Mouse (Mus musculus) heart, postnatal 0 days (tissue): ENCODE data around the gene Actrt3. TPM values are rescaled to one million over a fixed set of nuclear protein-coding genes. Genes with fewer than 3 reads are reported as not detected.

ENCODE experiments used
- ATAC-seq: fragments of 200-750 bp; cut with Nextera tagmentation; 2 replicates; pipeline ENCODE4 v1.8.0; 2017; ENCODE audit warnings: low read depth, moderate number of reproducible peaks, moderate library complexity; ENCODE audit not compliant: insufficient read depth
- DNase-seq: peaks from one replicate; pipeline ENCODE4 v3.0.0-alpha.2; 2016; ENCODE audit warnings: low spot score
- H3K27ac ChIP-seq: fragments of 300-500 bp; sonication (generic); 2 replicates; pipeline ENCODE4 v1.5.1; 2014; ENCODE audit warnings: low read depth, mild to moderate bottlenecking
- H3K27me3 ChIP-seq: fragments of 300-500 bp; sonication (generic); 2 replicates; pipeline ENCODE4 v1.6.1; 2014; ENCODE audit warnings: low read length, mixed read lengths; ENCODE audit not compliant: control insufficient read depth, insufficient read depth
- H3K36me3 ChIP-seq: fragments of 300-500 bp; sonication (generic); replicated peaks from 2 replicates; pipeline ENCODE4 v1.6.1; 2014; ENCODE audit warnings: low read length, mixed read lengths; ENCODE audit not compliant: control insufficient read depth, insufficient read depth
- H3K4me1 ChIP-seq: fragments of 300-500 bp; sonication (generic); 2 replicates; pipeline ENCODE4 v1.6.1; 2014; ENCODE audit warnings: antibody characterized with exemption; ENCODE audit not compliant: control insufficient read depth, insufficient read depth
- H3K4me2 ChIP-seq: fragments of 300-500 bp; sonication (generic); 2 replicates; pipeline ENCODE4 v1.6.1; 2014; ENCODE audit warnings: low read depth, mild to moderate bottlenecking, low read length, moderate library complexity
- H3K4me3 ChIP-seq: fragments of 300-500 bp; sonication (generic); 2 replicates; pipeline ENCODE4 v1.5.1; 2014; ENCODE audit warnings: low read depth, low read length
- H3K9ac ChIP-seq: fragments of 300-500 bp; sonication (generic); replicated peaks from 2 replicates; pipeline ENCODE4 v1.6.1; 2014; ENCODE audit warnings: low read depth, low read length, mixed read lengths
- H3K9me3 ChIP-seq: fragments of 300-500 bp; sonication (generic); replicated peaks from 2 replicates; pipeline ENCODE4 v1.6.1; 2016; ENCODE audit warnings: low read length; ENCODE audit not compliant: control insufficient read depth
- CTCF ChIP-seq: IDR thresholded peaks from 2 replicates; pipeline ENCODE4 v1.5.1; 2016; ENCODE audit warnings: antibody characterized with exemption, control low read depth, low read depth
- EP300 ChIP-seq: IDR thresholded peaks from 2 replicates; pipeline ENCODE4 v1.6.1; 2016; ENCODE audit warnings: antibody characterized with exemption, low read depth
- WGBS: fragments of 180-500 bp; shearing (Covaris S2); extraction: QIAGEN DNeasy Blood & Tissue Kit; methylation state at CpG from one replicate; pipeline ENCODE4 v1.1.7; 2014; 5-methylcytosine and 5-hydroxymethylcytosine counted together
- polyA plus RNA-seq: library from polyadenylated mRNA; unstranded; fragments of >200 nt; fragmentation: Nextera tagmentation; extraction: Ambion mirVana; gene quantifications from 2 replicates; pipeline ENCODE4 v1.2.1, GENCODE M21; 2015
- total RNA-seq: library from RNA; depleted of rRNA; stranded (reverse); fragments of >200 nt; gene quantifications from 2 replicates; pipeline ENCODE4 v1.2.3, GENCODE M21; 2014; ENCODE audit warnings: low replicate concordance

Actrt3 gene
- total and polyA plus RNA-seq, 2 experiments from 2014 or later, result not detected

GRCm38 (mm10) chr3:30602740-30603098, 3.0 kb upstream of the Actrt3 start:
- Histone ChIP-seq H3K9ac (peak overlapping the region; percentile 94), H3K4me3 (peak overlapping the region; percentile 95), H3K36me3 (peaks cover 31% of the 10 kb centered on the region), H3K27ac (peak overlapping the region; percentile 98), H3K4me1 (peaks cover 12% of the 10 kb centered on the region), H3K27me3 (no peaks in the 10 kb centered on the region), H3K4me2 (peak overlapping the region; percentile 75), H3K9me3 (no peaks in the 10 kb centered on the region)
- peak; percentile 65 for DNase-seq
- no peak for TF ChIP-seq CTCF
- no peak for TF ChIP-seq EP300
- WGBS, result under 1% methylated on average over 27 of the region's 27 CpGs
- ATAC-seq, result peak; percentile 27

- Histone ChIP-seq H3K4me1 (peaks cover 12% of the 10 kb centered on the region), H3K9me3 (no peaks in the 10 kb centered on the region), H3K27me3 (no peaks in the 10 kb centered on the region), H3K4me3 (peak within 1 kb of the TSS; percentile 95), H3K36me3 (peaks cover 26% of the 10 kb centered on the region), H3K27ac (peak within 1 kb of the TSS; percentile 98), H3K9ac (peak within 1 kb of the TSS; percentile 94), H3K4me2 (peak within 1 kb of the TSS; percentile 75)
- 0% methylated on average over 40 of the region's 40 CpGs for WGBS
- TF ChIP-seq CTCF (peak; percentile 53), EP300 (no peak)
- DNase-seq (peak; percentile 98), ATAC-seq (peak; percentile 93)
Observed at GRCm38 (mm10) chr3:30602065-30602739, 2.5 kb upstream of the Actrt3 start, which contains the start of gene Mynn. Gene Mynn (plus strand): TSS chr3:30602065.

GRCm38 (mm10) chr3:30601610-30602064, 1.9 kb upstream of the Actrt3 start:
- Histone ChIP-seq H3K27me3 (no peaks in the 10 kb centered on the region), H3K4me2 (peak overlapping the region; percentile 75), H3K27ac (peak overlapping the region; percentile 98), H3K4me3 (peak overlapping the region; percentile 95), H3K4me1 (peaks cover 12% of the 10 kb centered on the region), H3K9me3 (no peaks in the 10 kb centered on the region), H3K9ac (peak overlapping the region; percentile 94), H3K36me3 (peaks cover 23% of the 10 kb centered on the region)
- under 1% methylated on average over 13 of the region's 13 CpGs for WGBS
- TF ChIP-seq CTCF, result no peak
- no peak for TF ChIP-seq EP300
- DNase-seq (no peak), ATAC-seq (no peak)

GRCm38 (mm10) chr3:30601175-30601574, 1.4 kb upstream of the Actrt3 start:
- under 1% methylated on average over 17 of the region's 17 CpGs for WGBS
- Histone ChIP-seq H3K36me3 (peaks cover 19% of the 10 kb centered on the region), H3K27ac (peak overlapping the region; percentile 98), H3K4me1 (peaks cover 12% of the 10 kb centered on the region), H3K4me3 (peak overlapping the region; percentile 95), H3K4me2 (peak overlapping the region; percentile 75), H3K9me3 (no peaks in the 10 kb centered on the region), H3K27me3 (no peaks in the 10 kb centered on the region), H3K9ac (no peak overlapping the region)
- ATAC-seq (peak; percentile 10; the same call in 1 of the 2 replicates), DNase-seq (peak; percentile 82)
- TF ChIP-seq CTCF (no peak), EP300 (no peak)

GRCm38 (mm10) chr3:30600717-30601116, 978 bp upstream of the Actrt3 start:
- H3K27me3 ChIP-seq, result no peaks in the 10 kb centered on the region
- peak overlapping the region; percentile 47; the same call in 1 of the 2 replicates for H3K27ac ChIP-seq
- peak overlapping the region; percentile 95 for H3K4me3 ChIP-seq
- H3K4me1 ChIP-seq, result peaks cover 12% of the 10 kb centered on the region
- peaks cover 17% of the 10 kb centered on the region for H3K36me3 ChIP-seq
- peak overlapping the region; percentile 51 for H3K9ac ChIP-seq
- no peak for ATAC-seq
- no peak for TF ChIP-seq EP300
- TF ChIP-seq CTCF, result no peak
- peak overlapping the region; percentile 75 for H3K4me2 ChIP-seq
- DNase-seq, result peak; percentile 29
- WGBS, result 2% methylated on average over 14 of the region's 14 CpGs
- no peaks in the 10 kb centered on the region for H3K9me3 ChIP-seq

- H3K36me3 ChIP-seq, result no peaks in the 10 kb centered on the region
- no peaks in the 10 kb centered on the region for H3K9me3 ChIP-seq
- ATAC-seq, result no peak
- DNase-seq, result no peak
- no peak for TF ChIP-seq EP300
- TF ChIP-seq CTCF, result no peak
- WGBS, result 89% methylated on average over 7 of the region's 7 CpGs
- no peak overlapping the region for H3K4me2 ChIP-seq
- peaks cover 8% of the 10 kb centered on the region for H3K4me1 ChIP-seq
- H3K4me3 ChIP-seq, result no peak overlapping the region
- H3K27me3 ChIP-seq, result no peaks in the 10 kb centered on the region
- H3K27ac ChIP-seq, result no peak overlapping the region
- no peak overlapping the region for H3K9ac ChIP-seq
Observed at GRCm38 (mm10) chr3:30597271-30597670, 2.5 kb downstream of the Actrt3 start.
